Mouse (Mus musculus): Measurements from ENCODE around the gene Zbtb46.

DNA sequence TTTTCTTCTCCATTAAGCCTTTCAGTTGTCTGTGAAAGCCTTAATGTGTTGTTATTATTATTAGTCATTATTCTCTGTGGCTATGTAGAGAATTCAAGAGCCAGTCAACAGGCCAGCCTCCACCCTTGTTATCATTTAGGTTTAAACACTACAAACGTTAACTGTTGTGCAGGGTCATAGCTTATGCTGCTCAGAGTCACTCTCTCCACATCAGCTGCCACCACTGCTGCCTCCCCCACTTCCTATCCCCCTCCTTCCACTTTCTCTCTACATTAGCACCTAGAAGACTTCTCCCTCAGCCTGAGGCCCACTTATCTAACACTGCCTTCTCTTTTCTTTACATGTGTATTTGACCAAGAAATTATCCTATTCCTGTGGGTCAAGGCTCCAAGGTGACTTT, 57.7 kb downstream of the Zbtb46 start:
- no peak for TF ChIP-seq POLR2A (IDR thresholded peaks at IDR 0.05; ENCODE audit: control insufficient read depth, extremely low read depth, insufficient read depth, low read length, poor library complexity)
- no peak for TF ChIP-seq CTCF (IDR thresholded peaks at IDR 0.05; ENCODE audit: borderline replicate concordance, control insufficient read depth, extremely low read depth, insufficient read depth, low read length, poor library complexity)

All from thymus, adult 2 months (tissue).